Mouse (Mus musculus) ES-Bruce4 (cell line): ENCODE data around the gene Zrsr1. TPM values are rescaled to one million over a fixed set of nuclear protein-coding genes. Genes with fewer than 3 reads are reported as not detected.
A peak's percentile ranks its signal among the peaks of the same experiment; 100 is the strongest.

Experiments
- H3K27ac ChIP-seq: 2 replicates; pipeline ENCODE4 v1.5.1; 2012; ENCODE audit warnings: low read length, inconsistent platforms; ENCODE audit not compliant: insufficient read depth
- H3K27me3 ChIP-seq: 2 replicates; pipeline ENCODE4 v1.6.1; 2012; ENCODE audit warnings: mild to moderate bottlenecking, low read length, inconsistent platforms; ENCODE audit not compliant: control insufficient read depth, poor library complexity, insufficient read depth, severe bottlenecking
- H3K36me3 ChIP-seq: 2 replicates; pipeline ENCODE4 v1.6.1; 2012; ENCODE audit warnings: inconsistent platforms, mild to moderate bottlenecking, low read length, moderate library complexity; ENCODE audit not compliant: control insufficient read depth, poor library complexity, insufficient read depth, severe bottlenecking
- H3K4me1 ChIP-seq: one replicate; pipeline ENCODE4 v1.8.1; 2011; ENCODE audit warnings: low read length; ENCODE audit not compliant: control insufficient read depth, insufficient read depth
- H3K4me3 ChIP-seq: 2 replicates; pipeline ENCODE4 v1.5.1; 2011; ENCODE audit warnings: low read depth, mild to moderate bottlenecking, low read length
- H3K9ac ChIP-seq: 2 replicates; pipeline ENCODE4 v1.6.1; 2012; ENCODE audit warnings: low read depth, mild to moderate bottlenecking, inconsistent platforms; ENCODE audit not compliant: poor library complexity, severe bottlenecking
- H3K9me3 ChIP-seq: replicated peaks from 2 replicates; pipeline ENCODE4 v1.6.1; 2012; ENCODE audit warnings: mild to moderate bottlenecking, low read length, inconsistent platforms; ENCODE audit not compliant: control insufficient read depth, poor library complexity, insufficient read depth, severe bottlenecking
- CTCF ChIP-seq: IDR thresholded peaks from one replicate; pipeline ENCODE4 v1.8.1; 2011; ENCODE audit warnings: low read depth, low read length
- EP300 ChIP-seq: IDR thresholded peaks from 2 replicates; pipeline ENCODE4 v1.6.1; 2011; ENCODE audit warnings: low read depth, low read length; ENCODE audit not compliant: insufficient read depth
- POLR2A ChIP-seq: IDR thresholded peaks from one replicate; pipeline ENCODE4 v1.8.1; 2011; ENCODE audit warnings: low read length; ENCODE audit not compliant: insufficient read depth
- polyA plus RNA-seq: library from polyadenylated mRNA; stranded (reverse); fragments of >200 nt; gene quantifications from 2 replicates; pipeline ENCODE4 v1.2.4, GENCODE M21; 2011; ENCODE audit warnings: low read depth; ENCODE audit not compliant: missing spikeins, insufficient read depth, insufficient read length

Gene Zrsr1
- polyA plus RNA-seq, 1 experiment, result 21.1 TPM

DNA sequence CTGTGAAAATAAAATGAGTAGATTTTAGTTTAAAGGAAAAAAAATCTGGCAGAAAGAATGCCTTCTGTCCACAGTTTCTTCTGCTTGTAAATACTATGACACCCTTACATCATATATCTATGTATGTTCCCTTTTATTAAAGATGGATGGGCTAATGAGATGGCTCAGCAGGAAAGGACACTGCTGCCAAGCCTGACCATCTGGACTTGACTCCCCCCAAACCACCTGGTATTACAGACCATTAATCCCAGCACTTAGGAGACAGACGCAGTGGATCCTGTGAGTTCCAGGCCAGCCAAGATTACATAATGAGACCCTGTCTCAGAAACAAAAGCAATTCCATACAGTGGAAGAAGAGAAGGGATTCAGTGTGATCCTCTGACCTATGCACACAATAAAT, 6.9 kb downstream of the Zrsr1 start:
- Histone ChIP-seq H3K4me1 (no peaks in the 10 kb centered on the region), H3K4me3 (no peak overlapping the region), H3K36me3 (peaks cover 20% of the 10 kb centered on the region), H3K27me3 (no peaks in the 10 kb centered on the region), H3K9me3 (peaks cover 7% of the 10 kb centered on the region; the same call in 1 of the 2 replicates), H3K27ac (no peak overlapping the region), H3K9ac (no peak overlapping the region)
- TF ChIP-seq CTCF, result no peak
- no peak for TF ChIP-seq POLR2A
- TF ChIP-seq EP300, result no peak

DNA sequence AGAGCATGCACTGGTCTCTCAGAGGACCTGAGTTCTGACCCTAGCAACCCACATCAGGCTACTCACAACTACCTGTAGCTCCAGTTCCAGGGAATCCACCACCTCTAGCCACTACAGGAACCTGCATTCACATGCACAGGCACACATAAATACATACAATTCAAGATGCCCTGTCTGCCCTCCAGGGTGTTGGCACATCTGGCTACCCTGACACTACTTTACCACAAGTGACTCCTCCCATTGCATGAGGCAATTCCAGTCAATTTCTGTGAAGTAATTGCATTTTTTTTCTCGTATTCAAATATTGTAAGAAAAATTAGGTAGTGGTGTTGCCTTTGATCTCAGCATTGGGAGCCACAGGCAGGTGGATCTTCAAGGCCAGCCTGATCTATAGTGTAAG, 7.4 kb downstream of the Zrsr1 start:
- Histone ChIP-seq H3K9me3 (peaks cover 2% of the 10 kb centered on the region; the same call in 1 of the 2 replicates), H3K9ac (no peak overlapping the region), H3K27ac (no peak overlapping the region), H3K36me3 (peaks cover 18% of the 10 kb centered on the region), H3K27me3 (no peaks in the 10 kb centered on the region), H3K4me1 (no peaks in the 10 kb centered on the region), H3K4me3 (no peak overlapping the region)
- no peak for TF ChIP-seq EP300
- TF ChIP-seq CTCF, result no peak
- no peak for TF ChIP-seq POLR2A

DNA sequence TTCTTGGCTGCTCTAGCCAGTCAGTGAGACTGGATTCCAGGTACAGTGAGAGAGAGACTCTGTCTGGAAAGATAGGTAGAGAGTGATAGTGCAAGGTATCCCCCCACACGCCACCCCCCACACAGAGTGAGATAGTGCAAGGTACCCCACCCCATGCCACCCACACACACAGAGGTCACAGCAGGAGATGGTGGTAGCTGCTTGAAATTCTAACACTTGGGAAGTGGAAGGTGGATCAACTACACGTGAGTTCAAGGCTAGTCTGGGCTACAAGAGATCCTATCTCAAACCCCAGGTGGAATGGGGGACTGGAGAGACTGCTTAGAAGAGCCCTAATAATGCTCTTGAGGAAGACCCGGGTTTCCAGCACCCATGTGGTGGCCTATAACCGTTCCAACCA, 9.2 kb downstream of the Zrsr1 start:
- no peaks in the 10 kb centered on the region for H3K4me1 ChIP-seq
- peak overlapping the region; percentile 71 for H3K4me3 ChIP-seq
- no peaks in the 10 kb centered on the region for H3K9me3 ChIP-seq
- no peak overlapping the region for H3K27ac ChIP-seq
- TF ChIP-seq CTCF (no peak), EP300 (no peak), POLR2A (no peak)
- H3K36me3 ChIP-seq, result peaks cover 18% of the 10 kb centered on the region
- peak overlapping the region; percentile 50 for H3K9ac ChIP-seq
- no peaks in the 10 kb centered on the region for H3K27me3 ChIP-seq

DNA sequence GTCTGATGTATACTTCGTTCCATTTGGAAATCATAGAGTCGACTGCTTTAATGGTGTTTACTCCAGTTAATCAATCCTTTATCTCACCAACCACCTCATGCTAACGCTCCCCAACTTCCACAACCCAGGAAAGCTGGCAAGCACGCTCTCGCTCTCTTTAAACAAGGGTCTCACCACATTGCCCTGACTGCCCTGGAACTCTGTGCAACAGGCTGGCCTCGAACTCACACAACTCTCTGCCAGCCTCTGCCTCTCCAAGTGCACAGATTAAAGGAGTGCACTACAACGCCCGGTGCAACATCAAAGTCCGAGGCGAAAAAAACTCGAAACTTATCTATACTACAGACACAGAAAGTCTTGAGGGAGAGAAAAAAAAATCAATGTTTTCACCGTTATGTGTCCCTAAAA, 9.7 kb downstream of the Zrsr1 start:
- Histone ChIP-seq H3K27me3 (no peaks in the 10 kb centered on the region), H3K9me3 (no peaks in the 10 kb centered on the region), H3K27ac (no peak overlapping the region; the same call in 1 of the 2 replicates), H3K4me1 (no peaks in the 10 kb centered on the region), H3K4me3 (peak overlapping the region; percentile 71), H3K9ac (peak overlapping the region; percentile 50), H3K36me3 (peaks cover 13% of the 10 kb centered on the region)
- TF ChIP-seq CTCF (no peak), EP300 (no peak), POLR2A (no peak)

DNA sequence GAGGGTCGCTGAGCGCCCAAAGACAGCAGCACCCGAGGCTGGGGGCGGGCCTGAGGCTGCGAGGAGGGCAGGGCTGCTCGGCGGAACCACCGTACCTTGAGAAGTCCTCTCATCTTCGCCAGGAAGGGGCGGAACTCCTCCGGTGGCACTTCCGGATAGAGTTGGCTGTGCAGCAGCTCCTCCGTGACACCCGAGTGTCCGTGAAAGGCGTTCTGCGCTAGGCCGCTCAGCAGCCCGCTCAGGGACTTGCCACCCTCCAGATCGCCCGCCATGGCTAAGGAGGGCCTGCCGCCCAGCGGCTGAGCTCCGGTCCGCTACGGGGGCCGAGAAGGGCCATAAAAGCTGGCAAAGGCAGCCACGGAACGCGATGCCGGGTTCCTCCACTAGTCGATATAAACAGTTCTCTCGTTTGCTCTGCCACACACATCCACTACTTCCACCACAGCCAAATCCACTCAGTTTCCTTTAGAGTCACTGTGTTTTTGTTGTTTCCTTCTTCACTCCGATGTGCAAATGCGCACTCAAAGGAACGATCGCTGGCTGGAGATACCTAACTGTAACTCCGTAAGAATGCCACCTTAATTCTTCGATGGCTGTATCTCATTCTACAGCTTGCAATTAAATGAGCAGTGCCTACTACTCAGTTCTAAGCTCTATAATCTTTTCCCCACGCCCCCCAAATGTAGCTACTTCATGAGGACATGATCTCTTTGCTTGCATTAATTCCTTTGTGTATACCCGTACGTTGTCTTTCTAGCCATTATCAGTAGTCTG, 10.4 kb downstream of the Zrsr1 start, which contains the start of the genes Gm28048 and Commd1:
Gene Gm28048, minus strand, starts transcription at position 107 of the 774 bp plus-strand sequence.
Gene Commd1, minus strand, starts transcription at position 399 of the 774 bp plus-strand sequence.
- peak within 1 kb of the TSS; percentile 71 for H3K4me3 ChIP-seq
- H3K36me3 ChIP-seq, result peaks cover 8% of the 10 kb centered on the region
- no peaks in the 10 kb centered on the region for H3K9me3 ChIP-seq
- H3K4me1 ChIP-seq, result no peaks in the 10 kb centered on the region
- H3K9ac ChIP-seq, result peak within 1 kb of the TSS; percentile 50
- H3K27me3 ChIP-seq, result no peaks in the 10 kb centered on the region
- H3K27ac ChIP-seq, result peak within 1 kb of the TSS; percentile 58
- TF ChIP-seq CTCF, result peak; percentile 9
- TF ChIP-seq EP300, result 0 out of 2 replicates have a peak, but pooled peaks have one; percentile 18
- TF ChIP-seq POLR2A, result no peak

DNA sequence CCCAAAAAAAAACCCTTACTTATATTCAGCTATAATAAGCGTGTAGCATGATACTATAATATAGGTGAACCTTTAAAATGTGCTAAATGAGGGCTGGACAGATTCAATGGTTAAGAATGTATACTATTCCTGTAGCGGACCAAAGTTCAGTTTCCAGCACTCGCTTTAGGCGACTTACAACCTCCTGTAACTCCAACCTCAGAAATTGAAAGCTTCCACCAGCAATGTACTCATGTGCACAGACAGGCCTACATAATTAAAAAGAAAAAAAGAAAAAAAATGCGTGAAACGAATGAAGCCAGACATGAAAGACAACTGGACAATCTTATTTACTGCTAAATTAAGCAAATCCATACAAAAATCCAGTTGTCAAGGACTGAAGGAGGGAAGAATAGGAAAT, 11.0 kb downstream of the Zrsr1 start:
- Histone ChIP-seq H3K4me3 (no peak overlapping the region), H3K36me3 (peaks cover 2% of the 10 kb centered on the region), H3K9ac (peak overlapping the region; percentile 50; the same call in 1 of the 2 replicates), H3K9me3 (no peaks in the 10 kb centered on the region), H3K27ac (no peak overlapping the region), H3K27me3 (no peaks in the 10 kb centered on the region), H3K4me1 (no peaks in the 10 kb centered on the region)
- no peak for TF ChIP-seq POLR2A
- no peak for TF ChIP-seq EP300
- no peak for TF ChIP-seq CTCF
